Mouse (Mus musculus): ENCODE results near the gene Cd86. TPM values are rescaled to one million over a fixed set of nuclear protein-coding genes. Genes with fewer than 3 reads are reported as not detected.

The Cd86 gene
- polyA plus RNA-seq, 1 experiment from 2014 or later = 1.5 TPM

GRCm38 (mm10) chr16:36688076-36688475, 22.2 kb upstream of the Cd86 start:
- Histone ChIP-seq H3K4me3 (no peak overlapping the region), H3K9ac (no peak overlapping the region), H3K4me2 (no peak overlapping the region), H3K4me1 (replicated peaks) (no peaks in the 10 kb centered on the region), H3K27me3 (no peaks in the 10 kb centered on the region; the same call in 1 of the 2 replicates), H3K36me3 (no peaks in the 10 kb centered on the region), H3K27ac (no peak overlapping the region), H3K9me3 (replicated peaks) (no peaks in the 10 kb centered on the region)
- ATAC-seq (replicated peaks; ENCODE audit: insufficient number of reproducible peaks, insufficient read depth, low FRiP score, low read depth) = no peak
- 92% methylated on average over 2 of the region's 2 CpGs for WGBS

GRCm38 (mm10) chr16:36684325-36684918, 18.5 kb upstream of the Cd86 start:
- Histone ChIP-seq H3K27me3 (no peaks in the 10 kb centered on the region), H3K9ac (no peak overlapping the region), H3K36me3 (no peaks in the 10 kb centered on the region), H3K4me1 (replicated peaks) (no peaks in the 10 kb centered on the region), H3K4me2 (no peak overlapping the region), H3K27ac (no peak overlapping the region), H3K4me3 (no peak overlapping the region), H3K9me3 (replicated peaks) (no peaks in the 10 kb centered on the region)
- 61% methylated on average over 6 of the region's 6 CpGs for WGBS
- no peak for ATAC-seq (replicated peaks; ENCODE audit: insufficient number of reproducible peaks, insufficient read depth, low FRiP score, low read depth)

- Histone ChIP-seq H3K4me3 (no peak overlapping the region), H3K27ac (no peak overlapping the region), H3K9me3 (replicated peaks) (no peaks in the 10 kb centered on the region), H3K4me2 (no peak overlapping the region), H3K27me3 (no peaks in the 10 kb centered on the region), H3K9ac (no peak overlapping the region), H3K4me1 (replicated peaks) (no peaks in the 10 kb centered on the region), H3K36me3 (no peaks in the 10 kb centered on the region)
- 83% methylated on average over 3 of the region's 3 CpGs for WGBS
- ATAC-seq (replicated peaks; ENCODE audit: insufficient number of reproducible peaks, insufficient read depth, low FRiP score, low read depth) = no peak
These were observed 15.9 kb upstream of the Cd86 start for GRCm38 (mm10) chr16:36681829-36682228.

- Histone ChIP-seq H3K4me3 (no peak overlapping the region), H3K9me3 (replicated peaks) (no peaks in the 10 kb centered on the region), H3K4me1 (replicated peaks) (no peaks in the 10 kb centered on the region), H3K27me3 (no peaks in the 10 kb centered on the region), H3K27ac (no peak overlapping the region), H3K4me2 (no peak overlapping the region), H3K9ac (no peak overlapping the region), H3K36me3 (no peaks in the 10 kb centered on the region)
- WGBS = 85% methylated on average over 2 of the region's 2 CpGs
- ATAC-seq (replicated peaks; ENCODE audit: insufficient number of reproducible peaks, insufficient read depth, low FRiP score, low read depth) = no peak
These were observed 10.0 kb upstream of the Cd86 start for GRCm38 (mm10) chr16:36675902-36676301.

- WGBS = 35% methylated on average over 2 of the region's 2 CpGs
- Histone ChIP-seq H3K9ac (no peak overlapping the region), H3K27ac (no peak overlapping the region), H3K36me3 (no peaks in the 10 kb centered on the region), H3K4me1 (replicated peaks) (no peaks in the 10 kb centered on the region), H3K27me3 (no peaks in the 10 kb centered on the region), H3K4me3 (no peak overlapping the region), H3K4me2 (no peak overlapping the region), H3K9me3 (replicated peaks) (no peaks in the 10 kb centered on the region)
- no peak for ATAC-seq (replicated peaks; ENCODE audit: insufficient number of reproducible peaks, insufficient read depth, low FRiP score, low read depth)
These were observed 9.4 kb upstream of the Cd86 start for GRCm38 (mm10) chr16:36675304-36675703.

GRCm38 (mm10) chr16:36674457-36675204, 8.8 kb upstream of the Cd86 start:
- H3K9me3 ChIP-seq (replicated peaks) = no peaks in the 10 kb centered on the region
- H3K27ac ChIP-seq = no peak overlapping the region
- 64% methylated on average over 7 of the region's 7 CpGs for WGBS
- no peak overlapping the region for H3K4me3 ChIP-seq
- no peak overlapping the region for H3K9ac ChIP-seq
- H3K36me3 ChIP-seq = no peaks in the 10 kb centered on the region
- H3K4me2 ChIP-seq = no peak overlapping the region
- no peaks in the 10 kb centered on the region for H3K27me3 ChIP-seq
- no peaks in the 10 kb centered on the region for H3K4me1 ChIP-seq (replicated peaks)
- no peak for ATAC-seq (replicated peaks; ENCODE audit: insufficient number of reproducible peaks, insufficient read depth, low FRiP score, low read depth)

GRCm38 (mm10) chr16:36673196-36673595, 7.3 kb upstream of the Cd86 start:
- WGBS = 73% methylated on average over 4 of the region's 4 CpGs
- Histone ChIP-seq H3K9me3 (replicated peaks) (no peaks in the 10 kb centered on the region), H3K27me3 (no peaks in the 10 kb centered on the region), H3K4me3 (no peak overlapping the region), H3K36me3 (no peaks in the 10 kb centered on the region), H3K4me2 (no peak overlapping the region), H3K9ac (no peak overlapping the region), H3K4me1 (replicated peaks) (no peaks in the 10 kb centered on the region), H3K27ac (no peak overlapping the region)
- ATAC-seq (replicated peaks; ENCODE audit: insufficient number of reproducible peaks, insufficient read depth, low FRiP score, low read depth) = no peak

- Histone ChIP-seq H3K4me3 (no peak overlapping the region), H3K27me3 (no peaks in the 10 kb centered on the region), H3K27ac (no peak overlapping the region), H3K9me3 (replicated peaks) (no peaks in the 10 kb centered on the region), H3K4me2 (no peak overlapping the region), H3K36me3 (no peaks in the 10 kb centered on the region), H3K4me1 (replicated peaks) (no peaks in the 10 kb centered on the region), H3K9ac (no peak overlapping the region)
- 79% methylated on average over 3 of the region's 3 CpGs for WGBS
- no peak for ATAC-seq (replicated peaks; ENCODE audit: insufficient number of reproducible peaks, insufficient read depth, low FRiP score, low read depth)
These were observed 4.7 kb upstream of the Cd86 start for GRCm38 (mm10) chr16:36670590-36670989.

- ATAC-seq (replicated peaks; ENCODE audit: insufficient number of reproducible peaks, insufficient read depth, low FRiP score, low read depth) = no peak
- no peaks in the 10 kb centered on the region for H3K4me1 ChIP-seq (replicated peaks)
These were observed 652 bp upstream of the Cd86 start for GRCm38 (mm10) chr16:36666448-36667017.

GRCm38 (mm10) chr16:36663484-36663883, 2.4 kb downstream of the Cd86 start:
- H3K36me3 ChIP-seq = no peaks in the 10 kb centered on the region
- ATAC-seq (replicated peaks; ENCODE audit: insufficient number of reproducible peaks, insufficient read depth, low FRiP score, low read depth) = no peak
- no peak overlapping the region for H3K27ac ChIP-seq
- no peaks in the 10 kb centered on the region for H3K4me1 ChIP-seq (replicated peaks)
- no peaks in the 10 kb centered on the region for H3K9me3 ChIP-seq (replicated peaks)
- no peaks in the 10 kb centered on the region for H3K27me3 ChIP-seq
- H3K4me2 ChIP-seq = no peak overlapping the region
- no peak overlapping the region for H3K9ac ChIP-seq
- no peak overlapping the region for H3K4me3 ChIP-seq
- 68% methylated on average over 5 of the region's 5 CpGs for WGBS

More at GRCm38 (mm10) chr16:36666448-36667017, 652 bp upstream of the Cd86 start:
- H3K9ac ChIP-seq = no peak overlapping the region
- H3K27me3 ChIP-seq = no peaks in the 10 kb centered on the region
- H3K27ac ChIP-seq = no peak overlapping the region
- H3K4me3 ChIP-seq = no peak overlapping the region
- 77% methylated on average over 10 of the region's 10 CpGs for WGBS
- no peak overlapping the region for H3K4me2 ChIP-seq
- no peaks in the 10 kb centered on the region for H3K36me3 ChIP-seq
- H3K9me3 ChIP-seq (replicated peaks) = no peaks in the 10 kb centered on the region

GRCm38 (mm10) chr16:36661330-36661729, 4.6 kb downstream of the Cd86 start:
- Histone ChIP-seq H3K9me3 (replicated peaks) (no peaks in the 10 kb centered on the region), H3K4me3 (no peak overlapping the region), H3K27me3 (no peaks in the 10 kb centered on the region), H3K4me2 (no peak overlapping the region), H3K36me3 (no peaks in the 10 kb centered on the region), H3K4me1 (replicated peaks) (no peaks in the 10 kb centered on the region), H3K9ac (no peak overlapping the region), H3K27ac (no peak overlapping the region)
- no peak for ATAC-seq (replicated peaks; ENCODE audit: insufficient number of reproducible peaks, insufficient read depth, low FRiP score, low read depth)
- WGBS = 82% methylated on average over 10 of the region's 10 CpGs

GRCm38 (mm10) chr16:36655910-36656309, 10.0 kb downstream of the Cd86 start:
- Histone ChIP-seq H3K27me3 (no peaks in the 10 kb centered on the region), H3K4me2 (no peak overlapping the region), H3K9ac (no peak overlapping the region), H3K9me3 (replicated peaks) (no peaks in the 10 kb centered on the region), H3K27ac (no peak overlapping the region), H3K4me1 (replicated peaks) (no peaks in the 10 kb centered on the region), H3K36me3 (no peaks in the 10 kb centered on the region), H3K4me3 (no peak overlapping the region)
- 78% methylated on average over 4 of the region's 4 CpGs for WGBS
- ATAC-seq (replicated peaks; ENCODE audit: insufficient number of reproducible peaks, insufficient read depth, low FRiP score, low read depth) = no peak

All from heart, embryonic 15.5 days (tissue).